Mouse (Mus musculus) CH12.LX (cell line): Measurements from ENCODE around the gene Pawr. TPM values are rescaled to one million over a fixed set of nuclear protein-coding genes. Genes with fewer than 3 reads are reported as not detected.

ENCODE experiments used
- DNase-seq: peaks from one replicate; pipeline ENCODE4 v3.0.0-alpha.2; 2013; ENCODE audit errors: extremely low read depth
- H3K27ac ChIP-seq: 2 replicates; pipeline ENCODE4 v1.5.1; 2012; ENCODE audit warnings: low read depth, mild to moderate bottlenecking, control low read depth, moderate library complexity; ENCODE audit not compliant: insufficient read depth
- H3K27me3 ChIP-seq: replicated peaks from 2 replicates; pipeline ENCODE3; 2012; ENCODE audit warnings: inconsistent platforms
- H3K36me3 ChIP-seq, 2 experiments: replicated peaks in 1 of 2; 2 replicates each; pipeline versions ENCODE3 to v1.6.1; 2012; ENCODE audit warnings: inconsistent platforms in 1 of 2, low read length in 1 of 2, mild to moderate bottlenecking in 1 of 2, mixed read lengths in 1 of 2, moderate library complexity in 1 of 2; ENCODE audit not compliant: control insufficient read depth in 1 of 2, insufficient read depth in 1 of 2
- H3K4me1 ChIP-seq, 2 experiments: 2 replicates each; pipeline ENCODE4 v1.6.1; 2012; ENCODE audit warnings: inconsistent platforms in 1 of 2, moderate library complexity in 1 of 2; ENCODE audit not compliant: insufficient read depth in 2 of 2, control insufficient read depth in 1 of 2
- H3K4me2 ChIP-seq: 2 replicates; pipeline ENCODE4 v1.6.1; 2012; ENCODE audit warnings: low read depth, mild to moderate bottlenecking, control low read depth; ENCODE audit not compliant: poor library complexity, insufficient read depth, severe bottlenecking
- H3K4me3 ChIP-seq, 3 experiments: fragments of 150-350 bp in 1 of 3; sonication (generic) in 1 of 3; replicated peaks in 1 of 3; 2 replicates each; pipeline versions ENCODE3 to v1.5.1; 2011 to 2012; ENCODE audit warnings: low read depth in 2 of 3, low read length in 2 of 3, mild to moderate bottlenecking in 2 of 3, moderate library complexity in 2 of 3, control low read depth in 1 of 3, improper control_type of control experiment in 1 of 3, inconsistent platforms in 1 of 3, mixed read lengths in 1 of 3; ENCODE audit not compliant: poor library complexity in 1 of 3
- H3K79me2 ChIP-seq: replicated peaks from 2 replicates; pipeline ENCODE4 v1.6.1; 2012; ENCODE audit warnings: mild to moderate bottlenecking, moderate library complexity; ENCODE audit not compliant: control insufficient read depth, poor library complexity, insufficient read depth, severe bottlenecking; ENCODE audit errors: extremely low read depth
- H3K9ac ChIP-seq: 2 replicates; pipeline ENCODE4 v1.6.1; 2012; ENCODE audit warnings: low read depth, mild to moderate bottlenecking, control low read depth, moderate library complexity; ENCODE audit not compliant: insufficient read depth
- H3K9me3 ChIP-seq: replicated peaks from 2 replicates; pipeline ENCODE3; 2012; ENCODE audit warnings: low read length, inconsistent platforms, mixed read lengths
- BHLHE40 ChIP-seq: IDR thresholded peaks from 2 replicates; pipeline ENCODE4 v1.6.1; 2011; ENCODE audit warnings: mild to moderate bottlenecking, low read depth, low read length, improper control_type of control experiment
- CHD2 ChIP-seq: IDR thresholded peaks from 2 replicates; pipeline ENCODE4 v1.6.1; 2011; ENCODE audit warnings: low read length, improper control_type of control experiment
- CTCF ChIP-seq, 2 experiments: IDR thresholded peaks in 1 of 2; conservative IDR thresholded peaks in 1 of 2; 2 replicates each; pipeline ENCODE4 v1.5.1; 2011 to 2012; ENCODE audit warnings: low read depth in 2 of 2, low read length in 2 of 2, improper control_type of control experiment in 1 of 2, inconsistent platforms in 1 of 2, mild to moderate bottlenecking in 1 of 2, moderate library complexity in 1 of 2
- E2F4 ChIP-seq: IDR thresholded peaks from 2 replicates; pipeline ENCODE4 v1.6.1; 2011; ENCODE audit warnings: low read depth, low read length, improper control_type of control experiment; ENCODE audit not compliant: insufficient replicate concordance
- ELF1 ChIP-seq: IDR thresholded peaks from 2 replicates; pipeline ENCODE4 v1.6.1; 2014; ENCODE audit warnings: low read depth, mild to moderate bottlenecking, inconsistent platforms, low read length, improper control_type of control experiment
- HCFC1 ChIP-seq: IDR thresholded peaks from 2 replicates; pipeline ENCODE4 v1.6.1; 2012; ENCODE audit warnings: low read depth, mild to moderate bottlenecking, inconsistent platforms, low read length, improper control_type of control experiment
- IRF4 ChIP-seq: IDR thresholded peaks from 2 replicates; pipeline ENCODE4 v1.6.1; 2014; ENCODE audit warnings: low read depth, mild to moderate bottlenecking, inconsistent platforms, low read length, improper control_type of control experiment
- JUN ChIP-seq: IDR thresholded peaks from 2 replicates; pipeline ENCODE4 v1.6.1; 2011; ENCODE audit warnings: low read depth, mild to moderate bottlenecking, low read length, improper control_type of control experiment, moderate library complexity; ENCODE audit not compliant: insufficient read depth
- JUND ChIP-seq: conservative IDR thresholded peaks from 2 replicates; pipeline ENCODE4 v1.6.1; 2011; ENCODE audit warnings: low read depth, low read length, improper control_type of control experiment
- KAT2A ChIP-seq: IDR thresholded peaks from 2 replicates; pipeline ENCODE4 v1.6.1; 2012; ENCODE audit warnings: low read length, improper control_type of control experiment, inconsistent platforms; ENCODE audit not compliant: insufficient replicate concordance
- MAZ ChIP-seq: IDR thresholded peaks from 2 replicates; pipeline ENCODE4 v1.6.1; 2012; ENCODE audit warnings: low read depth, mild to moderate bottlenecking, inconsistent platforms, low read length, improper control_type of control experiment, moderate library complexity
- PAX5 ChIP-seq: IDR thresholded peaks from 2 replicates; pipeline ENCODE4 v1.6.1; 2012; ENCODE audit warnings: low read length, inconsistent platforms, mixed read lengths
- POLR2A ChIP-seq: IDR thresholded peaks from 2 replicates; pipeline ENCODE4 v1.6.1; 2011; ENCODE audit warnings: low read depth, mild to moderate bottlenecking, improper control_type of control experiment, low read length
- SMC3 ChIP-seq: IDR thresholded peaks from 2 replicates; pipeline ENCODE4 v1.6.1; 2011; ENCODE audit warnings: low read depth, low read length, improper control_type of control experiment
- TBP ChIP-seq: conservative IDR thresholded peaks from 2 replicates; pipeline ENCODE4 v1.6.1; 2011; ENCODE audit warnings: low read depth, low read length, improper control_type of control experiment
- TCF12 ChIP-seq: IDR thresholded peaks from 2 replicates; pipeline ENCODE4 v1.6.1; 2014; ENCODE audit warnings: low read depth, mild to moderate bottlenecking, inconsistent platforms, low read length, improper control_type of control experiment
- USF2 ChIP-seq: conservative IDR thresholded peaks from 2 replicates; pipeline ENCODE4 v1.6.1; 2011; ENCODE audit warnings: low read depth, low read length, improper control_type of control experiment
- ZC3H11A ChIP-seq: IDR thresholded peaks from 2 replicates; pipeline ENCODE4 v1.6.1; 2012; ENCODE audit warnings: low read depth, mild to moderate bottlenecking, inconsistent platforms, low read length, improper control_type of control experiment
- ZMIZ1 ChIP-seq: IDR thresholded peaks from 2 replicates; pipeline ENCODE4 v1.6.1; 2012; ENCODE audit warnings: low read depth, mild to moderate bottlenecking, inconsistent platforms, low read length, improper control_type of control experiment
- dilution Hi-C: fragments of 300-500 bp; cut with MboI; formaldehyde crosslinking; loops from 2 replicates; pipeline ENCODE4 v1.14.3; 2020; ENCODE audit warnings: low sequenced_read_pairs; ENCODE audit not compliant: extremely low pct_unique_long_range_greater_than_20kb, extremely low pct_ligation_motif_present
- in situ Hi-C: fragments of 300-500 bp; cut with MboI; formaldehyde crosslinking; loops from 3 replicates; pipeline ENCODE4 v1.14.3; 2019; ENCODE audit warnings: low sequenced_read_pairs, low pct_ligation_motif_present, low pct_unique_long_range_greater_than_20kb, mixed read lengths
- polyA plus RNA-seq: library from polyadenylated mRNA; unstranded; fragments of >175 nt; gene quantifications from 2 replicates; pipeline ENCODE4 v1.2.1, GENCODE M21; 2012; ENCODE audit warnings: low read depth; ENCODE audit not compliant: insufficient read length
- total RNA-seq, 2 experiments: library from RNA; depleted of rRNA; stranded (reverse); fragments of 300-350 nt in 1 of 2; fragments of >200 nt in 1 of 2; gene quantifications; 2 replicates each; pipeline ENCODE4 v1.2.3; 2012 to 2014

The Pawr gene
- total and polyA plus RNA-seq, 3 experiments: not detected

GRCm38 (mm10) chr10:108315236-108315635 lies 16.7 kb upstream of the Pawr start:
- Histone ChIP-seq H3K9me3 (no peaks in the 10 kb centered on the region), H3K4me3 (no peak overlapping the region), H3K36me3 (no peaks in the 10 kb centered on the region), H3K4me2 (no peak overlapping the region), H3K4me1 (no peaks in the 10 kb centered on the region), H3K79me2 (no peaks in the 10 kb centered on the region), H3K27me3 (no peaks in the 10 kb centered on the region), H3K27ac (no peak overlapping the region), H3K9ac (no peak overlapping the region)
- TF ChIP-seq TCF12 (no peak), PAX5 (no peak), JUND (no peak), E2F4 (no peak), ZMIZ1 (no peak), POLR2A (no peak), KAT2A (no peak), SMC3 (no peak)
- in situ Hi-C loops (no loop called here), dilution Hi-C loops (no loop called here)
- DNase-seq: no peak

- Histone ChIP-seq H3K4me1 (no peaks in the 10 kb centered on the region), H3K27me3 (no peaks in the 10 kb centered on the region), H3K79me2 (no peaks in the 10 kb centered on the region), H3K27ac (no peak overlapping the region), H3K36me3 (no peaks in the 10 kb centered on the region), H3K4me2 (no peak overlapping the region), H3K9ac (no peak overlapping the region), H3K9me3 (peaks cover 22% of the 10 kb centered on the region), H3K4me3 (no peak overlapping the region)
- dilution Hi-C loops: no loop called here
- no peak for DNase-seq
- in situ Hi-C loops: no loop called here
- no peak for TF ChIP-seq CTCF (conservative IDR thresholded peaks at IDR 0.05 in 1 of 2, IDR thresholded peaks at IDR 0.05 in 1 of 2; ENCODE audit: low read depth in 2 of 2, low read length in 2 of 2)
- no peak for TF ChIP-seq JUN
- TF ChIP-seq ZC3H11A: no peak
- TF ChIP-seq HCFC1: no peak
- TF ChIP-seq IRF4: no peak
- TF ChIP-seq TCF12: no peak
- no peak for TF ChIP-seq CHD2
- no peak for TF ChIP-seq USF2
- TF ChIP-seq BHLHE40: no peak
- no peak for TF ChIP-seq ELF1
- TF ChIP-seq ZMIZ1: no peak
- no peak for TF ChIP-seq MAZ
- no peak for TF ChIP-seq TBP
- no peak for TF ChIP-seq E2F4
Observed at GRCm38 (mm10) chr10:108328356-108328755, 3.6 kb upstream of the Pawr start.
